Mouse (Mus musculus): ENCODE measurements at regions not wholly inside any gene's neighbourhood (a gene's known extent, or its start where the extent isn't known, plus 50 kb on each side); places are given as distances from the start of the nearest gene placed in this dataset.

DNA sequence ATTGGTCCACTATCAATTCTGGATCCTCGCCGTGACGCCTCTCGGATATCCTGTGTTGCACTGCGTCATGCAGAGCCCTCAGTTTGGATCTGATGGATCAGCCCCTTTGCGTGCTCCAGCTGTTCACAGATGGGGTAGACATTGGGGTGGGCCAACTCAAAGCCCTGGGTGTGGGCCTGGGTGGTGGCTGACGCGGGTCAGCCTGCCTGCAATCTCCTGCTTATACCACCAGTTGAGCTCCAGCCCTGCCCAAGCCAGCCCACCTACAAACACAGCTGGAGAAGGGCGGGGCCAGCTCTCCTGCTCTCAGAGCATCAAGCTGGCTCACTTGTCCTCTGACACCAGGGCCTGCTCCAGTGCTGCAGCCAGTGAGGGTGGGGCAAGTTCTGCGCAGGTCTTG lies 73.1 kb downstream of the Rps15a start:
- DNase-seq: peak; percentile 10

DNA sequence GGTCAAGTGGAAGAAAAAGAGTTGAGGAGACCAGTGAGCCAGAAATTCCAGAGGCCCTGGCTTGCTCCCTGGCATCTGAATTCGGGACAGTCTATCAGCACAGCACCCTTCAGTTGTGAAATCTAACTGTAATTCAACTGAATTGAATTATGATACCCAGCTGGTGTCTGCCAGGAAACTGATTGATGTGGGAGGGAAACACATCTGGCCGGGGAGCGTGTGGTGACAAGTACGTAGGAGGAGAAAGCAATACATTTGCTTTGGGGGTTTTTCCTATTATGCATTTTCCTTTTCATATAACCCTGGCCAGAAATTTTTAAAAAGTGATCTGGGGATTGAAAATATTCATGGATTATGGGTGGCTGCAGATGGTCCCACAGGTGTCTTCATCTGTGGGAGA lies 76.1 kb downstream of the Rps15a start:
- no peak for DNase-seq

DNA sequence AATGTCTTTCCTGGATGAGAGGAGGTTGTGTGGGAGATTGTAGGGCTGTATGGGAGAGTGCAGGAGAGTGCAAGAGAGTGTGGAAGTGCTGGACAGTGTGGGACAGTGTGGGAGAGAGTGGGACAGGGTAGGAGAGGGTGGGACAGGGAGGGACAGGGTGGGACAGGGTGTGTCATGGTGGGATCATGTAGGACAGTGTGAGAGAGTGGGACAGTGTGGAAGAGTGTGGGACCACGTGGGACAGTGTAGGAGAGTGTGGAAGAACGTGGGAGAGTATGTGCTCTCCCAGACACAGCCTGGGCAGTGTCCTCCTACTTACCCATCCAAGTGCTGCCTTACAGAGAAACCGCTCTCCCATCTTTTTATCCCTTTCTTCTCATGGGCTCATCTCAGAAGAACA lies 78.9 kb downstream of the Rps15a start:
- DNase-seq: no peak

DNA sequence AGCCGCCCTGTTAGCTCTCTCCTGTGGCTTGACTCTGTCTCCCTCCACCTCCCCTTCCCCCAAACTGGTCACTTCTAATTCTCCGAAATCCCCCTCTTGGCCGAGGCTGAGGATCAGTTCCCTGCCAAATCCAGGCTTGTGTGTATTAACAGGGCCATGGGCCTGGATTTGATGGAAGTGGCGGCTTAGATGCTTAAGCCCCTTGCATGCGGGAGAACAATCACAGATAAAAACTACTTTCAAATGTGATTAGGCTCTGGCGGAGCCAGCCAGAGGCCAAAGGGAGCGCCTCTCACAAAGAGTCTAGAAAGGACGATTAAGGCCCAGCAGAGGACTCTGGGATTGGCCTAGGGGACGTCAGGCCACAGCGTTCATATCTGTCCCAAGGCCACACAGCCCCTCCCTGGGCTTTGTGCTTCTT lies 89.9 kb downstream of the Rps15a start:
- DNase-seq: peak; percentile 48

DNA sequence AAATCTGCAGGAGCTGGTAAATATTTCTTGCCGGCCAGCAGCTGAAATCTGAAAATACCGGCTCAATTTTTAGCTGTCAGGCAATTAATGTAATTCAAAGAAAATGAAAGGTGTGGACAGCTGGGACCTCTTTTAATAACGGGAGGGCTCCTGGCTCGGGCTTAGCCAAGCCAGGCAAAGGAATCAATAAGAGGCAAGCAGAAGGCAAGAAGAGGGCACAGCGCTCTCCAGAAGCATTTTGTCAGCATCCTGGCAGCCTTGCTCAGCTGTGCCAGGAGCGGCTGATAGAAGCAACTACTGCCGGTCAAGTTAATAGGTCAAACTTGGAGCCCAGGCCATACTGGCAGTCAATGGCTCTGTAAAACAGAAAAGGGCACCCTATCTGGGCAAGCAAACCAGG lies 111.4 kb downstream of the Rps15a start:
- DNase-seq: no peak

GRCm38 (mm10) chr7:118001881-118002280 lies 114.1 kb downstream of the Rps15a start:
- no peak for DNase-seq

DNA sequence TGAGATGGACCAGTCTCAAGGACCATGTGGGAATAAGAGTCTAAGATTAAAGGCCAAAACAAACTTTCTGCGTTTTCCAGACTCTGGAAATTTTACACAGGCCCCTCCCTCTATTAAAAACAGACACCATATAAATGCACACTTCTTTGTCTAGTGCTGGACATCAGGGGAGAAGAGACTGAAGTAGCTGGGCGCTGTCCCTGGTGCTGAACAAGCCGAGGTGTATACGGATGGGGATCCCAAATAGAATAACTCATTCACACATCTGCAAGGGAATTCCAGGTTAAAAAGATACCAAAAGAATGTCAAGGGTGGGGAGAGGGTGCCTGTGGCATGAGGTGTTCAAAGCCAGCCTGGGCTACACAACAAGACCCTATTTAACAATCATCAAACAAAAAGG lies 114.9 kb downstream of the Rps15a start:
- peak; percentile 87 for DNase-seq

DNA sequence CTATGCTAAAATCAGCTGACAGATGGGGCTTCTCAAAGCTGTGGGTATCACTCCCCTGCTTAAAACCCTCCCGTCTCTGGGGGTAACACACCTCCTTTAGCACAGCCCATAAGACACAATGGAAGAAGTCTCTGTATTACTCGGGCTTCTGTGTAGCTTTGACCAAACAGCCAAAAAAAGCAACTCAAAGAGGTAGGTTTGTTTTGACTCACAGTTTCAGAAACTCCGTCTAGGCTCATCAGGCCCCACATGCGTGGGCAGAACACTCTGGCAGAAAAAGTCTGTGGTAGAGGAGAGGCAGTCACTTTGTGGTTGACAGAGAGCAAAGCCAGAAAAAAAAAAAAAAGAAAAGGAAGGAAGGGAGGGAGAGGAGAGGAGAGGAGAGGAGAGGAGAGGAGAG lies 133.8 kb downstream of the Rps15a start:
- DNase-seq: no peak

GRCm38 (mm10) chr7:117971176-117971575 lies 144.8 kb downstream of the Rps15a start:
- no peak for DNase-seq

GRCm38 (mm10) chr7:117943435-117943834 lies 172.6 kb downstream of the Rps15a start:
- DNase-seq: no peak

- DNase-seq: no peak
Observed at GRCm38 (mm10) chr7:117939618-117940017, 176.4 kb downstream of the Rps15a start.

DNA sequence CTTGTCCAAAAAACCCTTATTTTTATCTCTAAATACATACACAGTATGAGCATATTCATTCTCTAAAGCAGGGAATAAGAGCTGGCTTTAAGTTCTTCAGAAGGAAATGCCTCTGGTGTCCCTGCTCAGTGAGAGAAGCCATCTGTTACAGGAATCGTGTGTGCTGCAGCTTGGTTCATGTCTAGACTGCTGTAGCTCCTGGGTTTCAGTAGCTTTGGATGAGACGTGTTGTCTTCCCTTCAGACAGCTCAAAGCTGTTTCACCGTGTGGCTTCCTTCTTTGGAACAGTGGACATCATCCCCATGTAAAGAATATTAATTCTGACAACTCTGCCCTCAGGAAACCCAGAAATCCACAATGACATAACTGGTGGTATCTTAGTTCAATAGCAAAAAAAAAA lies 181.1 kb downstream of the Rps15a start:
- no peak for DNase-seq

GRCm38 (mm10) chr7:117931234-117931895 lies 184.6 kb downstream of the Rps15a start:
- DNase-seq: no peak

GRCm38 (mm10) chr7:117930392-117930791 lies 185.6 kb downstream of the Rps15a start:
- no peak for DNase-seq

GRCm38 (mm10) chr7:117926396-117926795 lies 189.6 kb downstream of the Rps15a start:
- DNase-seq: peak; percentile 48

DNA sequence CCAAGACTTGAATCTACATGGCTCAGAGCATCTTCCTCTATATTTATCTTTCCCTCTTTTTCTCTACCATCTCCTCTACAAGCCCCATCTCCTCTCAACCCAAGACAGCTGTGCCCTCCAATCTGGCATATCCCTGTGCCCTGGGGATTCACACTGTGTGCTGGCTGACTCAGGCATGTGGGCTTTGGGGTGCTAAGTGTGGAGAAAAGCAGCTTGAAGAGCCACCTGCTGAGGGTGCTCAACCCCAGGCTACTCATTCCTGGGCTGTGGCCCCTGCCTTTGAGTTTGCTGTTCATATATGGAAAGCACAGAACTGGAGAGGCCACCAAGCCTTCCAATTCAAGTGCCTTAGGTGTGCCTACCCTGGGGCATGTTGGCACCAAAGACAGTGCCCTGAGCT lies 193.7 kb downstream of the Rps15a start:
- DNase-seq: no peak

GRCm38 (mm10) chr7:117918206-117918995 lies 197.6 kb downstream of the Rps15a start:
- DNase-seq: no peak

DNA sequence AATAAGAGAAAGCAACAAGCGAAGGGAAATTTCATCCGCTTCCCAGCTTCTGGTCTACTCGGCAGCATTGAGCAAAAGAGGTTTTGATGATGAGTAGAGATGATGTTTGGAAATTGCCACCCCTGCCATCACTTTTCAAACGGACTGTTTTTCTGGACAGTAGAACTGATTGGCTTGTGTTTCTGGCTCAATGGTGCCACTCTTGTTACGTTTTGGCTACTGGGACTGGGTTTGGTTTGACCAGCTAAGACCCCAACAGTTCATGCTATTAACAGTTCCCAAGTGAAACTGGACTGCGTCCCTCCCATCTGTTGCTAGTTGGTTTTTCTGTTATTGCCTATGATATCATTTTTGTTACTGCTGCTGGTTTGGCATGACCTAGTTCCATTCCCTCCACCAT lies 199.1 kb downstream of the Rps15a start:
- DNase-seq: no peak

DNA sequence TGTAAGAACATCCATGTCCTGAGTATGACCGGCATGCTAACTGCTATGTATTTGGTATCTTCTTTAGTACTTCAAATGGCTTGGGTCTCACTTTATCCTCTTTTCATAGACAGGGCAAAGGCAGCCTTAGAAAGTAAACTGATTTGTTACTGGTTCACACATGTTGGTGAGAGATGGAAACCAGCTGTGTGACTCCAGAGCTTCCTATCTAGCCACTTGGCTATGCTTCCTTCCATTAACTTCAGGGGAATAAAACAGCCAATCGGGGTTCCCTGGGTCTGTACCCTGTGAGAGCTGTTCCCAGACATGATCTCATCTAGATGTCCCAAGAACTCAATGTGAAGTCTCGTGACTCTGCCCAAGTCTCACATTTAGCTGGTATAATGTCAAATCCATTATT lies 203.5 kb downstream of the Rps15a start:
- no peak for DNase-seq

- DNase-seq: no peak
Observed at GRCm38 (mm10) chr7:117911062-117911461, 204.9 kb downstream of the Rps15a start.

- no peak for DNase-seq
Observed at GRCm38 (mm10) chr7:117896528-117896927, 219.5 kb downstream of the Rps15a start.

DNA sequence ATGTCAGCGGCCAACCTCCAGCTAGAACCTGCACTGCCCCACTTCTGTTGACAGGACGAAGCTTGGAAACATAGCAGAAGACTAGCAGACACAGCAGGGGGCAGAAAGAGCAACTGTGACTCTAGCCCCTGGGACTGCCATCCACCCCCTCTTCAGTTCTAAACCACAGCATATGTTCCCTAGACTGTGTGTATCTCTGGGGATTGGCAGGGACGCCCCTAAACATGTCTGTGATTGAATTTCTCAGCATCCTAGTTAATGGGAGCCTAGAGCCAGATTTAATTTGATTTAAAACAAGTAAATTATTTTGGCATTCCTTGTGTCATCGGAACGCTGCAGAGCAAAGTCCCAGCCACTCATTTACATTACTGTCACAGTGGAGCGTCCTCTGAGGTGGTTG lies 228.7 kb downstream of the Rps15a start:
- DNase-seq: no peak

GRCm38 (mm10) chr7:117882803-117883202 lies 233.2 kb downstream of the Rps15a start:
- DNase-seq: peak; percentile 89

DNA sequence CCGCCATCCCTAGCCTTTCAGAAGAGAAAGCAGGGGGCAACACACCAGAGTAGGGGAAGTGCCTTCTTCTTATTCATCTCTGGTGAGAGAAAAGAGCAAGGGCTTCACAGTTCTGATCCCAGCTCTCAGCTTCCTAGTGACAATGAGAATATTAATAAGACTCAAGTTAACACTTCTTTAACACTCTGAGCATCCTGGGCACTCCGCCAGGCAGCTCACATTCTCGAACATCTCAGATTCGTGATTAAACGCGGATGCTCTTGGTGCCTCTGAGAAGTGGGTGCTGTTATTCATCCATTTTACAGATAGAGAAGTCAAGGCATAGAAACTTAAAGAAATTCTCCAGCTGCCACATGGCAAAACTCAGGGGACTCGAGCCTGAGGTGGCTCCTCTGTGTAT lies 237.1 kb downstream of the Rps15a start:
- no peak for DNase-seq

DNA sequence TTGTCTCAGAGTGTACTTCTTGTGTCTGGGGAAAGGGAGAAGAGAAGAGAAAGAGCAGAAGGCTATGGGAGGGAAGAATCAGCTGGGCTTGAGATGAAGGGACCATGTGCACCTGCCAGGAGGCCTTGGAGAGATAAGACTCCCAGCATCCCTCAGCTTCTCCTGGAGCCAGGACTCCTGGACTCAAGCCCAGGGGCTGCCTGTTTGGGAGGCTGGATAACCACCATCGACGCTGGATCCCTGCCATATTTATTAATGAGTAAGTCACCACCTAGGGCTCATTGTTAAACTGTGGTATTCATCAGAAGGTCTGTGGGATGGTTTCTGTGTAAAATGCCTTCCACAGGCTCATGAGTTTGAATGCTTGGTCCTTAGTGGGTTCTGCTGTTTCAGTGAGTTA lies 240.7 kb downstream of the Rps15a start:
- DNase-seq: no peak

Data from embryo, embryonic 11 days (tissue).